Mouse (Mus musculus) monocyte, adult 5-6 weeks (primary cell): ENCODE data around the gene Fbxl5. TPM values are rescaled to one million over a fixed set of nuclear protein-coding genes. Genes with fewer than 3 reads are reported as not detected.

ENCODE experiments used
- ATAC-seq: fragments of 153-309, 156-312 bp; replicated peaks from 2 replicates; pipeline ENCODE4 v1.8.0; 2017; ENCODE audit warnings: mild to moderate bottlenecking; ENCODE audit not compliant: low TSS enrichment, insufficient number of reproducible peaks, severe bottlenecking, poor library complexity, low FRiP score
- total RNA-seq: library from RNA; stranded (forward); fragments of 200-1000, 200-491, 200-594 nt; gene quantifications from 3 replicates; pipeline ENCODE4 v1.2.3, GENCODE M21; 2017

Fbxl5 gene
- total RNA-seq, 1 experiment from 2014 or later = 151 TPM

DNA sequence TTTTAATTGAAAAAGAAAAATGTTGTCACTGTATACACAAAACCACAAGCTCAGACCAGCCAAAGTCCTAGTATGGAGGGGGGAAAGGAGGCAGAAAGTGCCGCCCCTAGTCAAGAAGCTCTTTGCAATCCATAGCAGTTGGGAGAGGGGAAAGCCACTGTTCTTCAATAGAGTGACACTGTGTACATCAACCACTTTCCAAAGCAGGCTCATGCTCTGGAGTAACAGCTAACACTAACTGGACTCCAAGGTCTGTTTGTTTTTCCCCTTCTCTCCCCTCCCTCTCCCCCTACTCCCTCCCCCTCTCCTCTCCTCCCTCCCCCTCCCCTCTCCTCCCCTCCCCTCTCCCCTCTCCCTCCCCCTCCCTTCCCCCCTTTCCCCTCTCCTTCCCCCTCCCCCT lies 20.7 kb downstream of the Fbxl5 start:
- ATAC-seq = no peak

DNA sequence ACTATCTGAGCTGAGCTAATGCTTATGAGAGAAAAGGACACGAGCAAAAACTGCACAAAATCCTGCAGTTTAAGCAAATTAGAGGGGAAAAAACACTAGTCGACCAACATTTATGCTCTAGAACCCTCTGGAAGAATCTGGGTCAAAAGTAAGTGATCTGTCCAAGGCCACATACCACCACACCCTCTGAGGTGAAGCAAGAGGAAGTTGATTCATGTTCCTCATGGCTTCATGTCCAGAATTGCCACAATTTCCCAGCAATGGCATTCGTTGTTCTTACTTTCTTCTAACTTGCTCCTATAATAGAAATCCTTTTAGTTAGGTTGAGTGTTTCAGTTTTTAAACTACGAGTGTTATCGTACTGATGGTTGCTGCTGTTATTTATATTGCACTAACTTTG lies 21.9 kb downstream of the Fbxl5 start:
- ATAC-seq = peak; percentile 84

DNA sequence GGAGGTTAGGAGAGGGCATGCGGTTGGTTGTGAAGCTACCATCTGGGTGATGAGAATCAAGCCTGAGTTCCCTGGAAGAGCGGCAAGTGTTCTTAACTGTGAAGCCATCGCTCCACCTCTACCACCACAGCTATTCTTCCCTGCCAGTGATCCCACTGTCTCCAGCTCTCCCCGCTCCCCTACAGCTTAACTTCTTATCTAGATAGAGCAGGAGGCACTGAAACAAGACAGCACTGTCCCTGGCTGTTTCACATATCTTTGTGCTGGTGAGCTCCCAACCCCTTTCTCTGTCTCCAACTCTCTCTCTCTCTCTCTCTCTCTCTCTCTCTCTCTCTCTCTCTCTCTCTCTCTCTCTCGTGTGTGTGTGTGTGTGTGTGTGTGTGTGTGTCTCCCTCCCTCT lies 29.1 kb downstream of the Fbxl5 start:
- no peak for ATAC-seq

DNA sequence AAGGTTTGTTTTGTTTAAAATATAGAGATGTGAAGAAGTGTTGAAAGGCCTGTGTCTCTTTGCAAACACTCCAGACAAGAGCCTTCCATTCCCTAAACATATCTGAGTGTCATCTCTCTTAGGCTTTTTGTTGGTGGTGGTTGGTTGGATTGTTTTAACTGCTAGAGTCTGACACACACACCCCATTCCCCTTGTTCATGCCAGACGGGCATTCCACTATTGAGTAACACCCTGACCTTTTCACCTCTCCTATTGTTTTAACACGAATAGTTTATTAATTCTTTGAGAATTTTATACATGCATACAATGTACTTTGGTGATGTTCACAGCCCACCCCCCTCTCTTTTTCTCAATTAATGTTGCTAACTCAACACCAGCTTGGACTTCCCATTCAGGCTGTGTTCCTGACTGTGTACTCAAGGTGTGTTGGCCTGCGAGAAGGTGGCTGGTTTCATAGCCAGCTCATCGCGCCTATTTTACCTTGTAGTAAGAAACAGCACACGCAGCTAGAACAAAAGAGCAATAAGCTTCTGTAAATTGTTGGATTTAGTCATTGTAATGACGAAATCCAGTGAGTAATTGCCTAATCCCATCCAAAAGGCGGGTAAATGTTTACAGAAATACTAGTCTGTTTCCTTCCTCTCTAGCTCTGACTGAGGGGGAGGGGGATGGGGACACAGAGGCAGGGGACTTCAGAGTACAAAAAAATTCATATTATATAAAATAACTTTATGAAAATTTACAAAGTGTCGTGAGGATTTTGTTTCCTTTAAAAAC lies 33.3 kb downstream of the Fbxl5 start:
- ATAC-seq = peak; percentile 49

DNA sequence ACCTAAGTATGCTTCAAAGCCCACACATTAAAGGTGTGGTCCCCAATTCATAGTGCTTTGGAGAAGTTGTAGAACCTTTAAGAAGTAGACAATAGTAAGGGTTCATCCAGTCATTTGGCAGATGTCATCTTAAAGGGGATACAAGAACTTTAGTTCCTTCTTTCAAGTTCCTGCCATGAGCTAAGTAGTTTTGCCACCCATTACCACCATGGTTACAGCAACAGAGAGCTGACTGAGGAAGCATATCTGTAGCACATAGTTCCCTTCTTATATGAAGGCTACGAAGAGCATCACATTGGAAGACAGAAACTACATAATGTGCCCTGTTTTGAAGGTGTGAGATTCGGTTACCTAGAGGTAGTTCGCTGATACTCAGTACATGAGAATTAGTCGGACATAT lies 34.8 kb downstream of the Fbxl5 start:
- peak; percentile 74 for ATAC-seq

DNA sequence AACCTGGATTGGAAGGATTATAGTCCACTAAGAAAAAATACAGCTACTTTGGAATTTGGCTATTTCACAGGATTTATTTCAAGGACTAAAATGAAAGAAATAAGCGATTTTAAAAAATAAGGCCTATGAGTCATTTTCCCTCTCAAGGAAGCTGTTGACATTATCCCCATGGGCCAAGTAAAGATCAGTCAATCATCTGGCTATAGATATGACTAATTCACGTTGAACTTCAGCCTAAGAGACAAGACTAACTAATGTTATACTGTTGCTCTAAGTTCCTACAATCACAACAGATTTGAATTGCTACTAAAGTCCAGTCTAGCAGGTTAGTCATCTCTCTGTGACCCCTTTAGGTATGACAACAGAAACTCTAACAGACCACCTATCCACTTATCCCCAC lies 37.4 kb downstream of the Fbxl5 start:
- ATAC-seq = no peak

DNA sequence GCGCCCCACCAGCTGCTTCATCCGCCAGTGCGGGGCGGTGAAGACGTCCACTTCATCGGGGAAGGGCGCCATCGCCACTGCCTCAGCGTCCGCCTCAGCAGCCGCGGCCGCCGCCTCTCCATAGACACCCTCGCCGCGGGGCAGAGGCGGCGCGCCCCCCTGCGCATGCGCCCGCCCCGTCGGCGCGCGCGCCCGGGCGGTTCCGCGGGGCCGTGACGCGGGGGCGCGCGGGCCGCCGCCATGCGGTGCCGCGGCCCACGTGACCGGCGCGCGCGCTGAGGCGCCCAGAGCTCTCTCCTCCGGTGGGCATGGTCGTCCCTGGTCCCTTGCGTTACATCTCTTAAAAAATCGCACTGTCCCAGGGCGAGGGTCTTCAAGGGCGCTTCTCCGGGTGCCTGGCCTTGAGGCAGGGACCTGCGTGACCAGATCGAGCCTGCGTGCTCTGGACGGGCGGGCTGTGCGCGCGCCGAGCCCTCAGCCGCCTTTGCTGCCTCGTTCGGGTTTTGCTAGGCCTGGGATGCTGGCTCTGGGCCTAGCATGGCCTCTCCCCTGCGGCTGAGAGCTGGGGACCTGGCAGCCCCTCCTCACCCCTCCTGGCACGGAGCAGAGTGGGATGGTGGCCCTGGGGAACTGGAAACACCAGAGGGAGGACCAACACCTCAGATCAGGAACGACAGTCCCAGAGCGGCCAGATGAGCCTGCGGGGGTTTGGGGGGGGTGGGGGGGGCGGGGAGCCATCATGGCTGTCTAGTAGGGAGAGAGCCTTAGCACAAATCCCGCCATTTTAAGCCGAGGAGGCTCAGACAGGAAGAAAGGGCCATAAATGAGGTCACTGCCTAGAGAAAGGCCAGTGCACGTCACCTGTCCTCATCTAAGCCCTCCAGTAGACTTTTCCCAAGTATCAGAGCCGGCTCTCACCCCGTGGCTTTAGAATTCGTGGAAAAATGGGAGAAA lies 39.2 kb downstream of the Fbxl5 start:
- ATAC-seq = peak; percentile 38

DNA sequence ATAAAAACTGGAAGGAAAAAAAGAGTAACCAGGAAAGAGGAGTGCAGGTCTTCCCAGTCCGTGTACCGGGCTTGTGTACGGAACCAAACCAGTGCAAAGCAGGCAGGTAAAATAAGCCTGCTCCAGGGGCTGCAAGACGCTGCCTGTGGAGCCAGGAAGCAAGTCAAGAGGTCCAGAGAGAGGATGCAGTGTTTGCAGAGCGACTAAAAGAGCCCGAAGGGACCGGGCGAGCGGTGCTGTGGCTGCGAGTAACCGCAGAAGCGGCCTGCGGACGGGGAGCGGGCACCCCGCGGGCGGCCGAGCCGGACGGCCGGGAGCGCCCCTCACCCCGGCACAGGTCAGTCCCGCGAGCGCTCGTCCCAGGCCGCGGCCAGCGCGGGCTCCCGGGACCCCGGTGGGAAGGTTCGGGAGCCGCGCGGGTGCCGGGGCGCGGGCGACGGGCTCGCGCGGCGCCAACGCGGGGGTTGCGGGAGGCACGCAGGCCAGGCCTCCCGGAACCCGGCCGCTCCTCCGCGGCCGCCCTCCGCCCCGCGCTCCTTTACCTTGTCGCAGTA lies 39.9 kb downstream of the Fbxl5 start:
- no peak for ATAC-seq

DNA sequence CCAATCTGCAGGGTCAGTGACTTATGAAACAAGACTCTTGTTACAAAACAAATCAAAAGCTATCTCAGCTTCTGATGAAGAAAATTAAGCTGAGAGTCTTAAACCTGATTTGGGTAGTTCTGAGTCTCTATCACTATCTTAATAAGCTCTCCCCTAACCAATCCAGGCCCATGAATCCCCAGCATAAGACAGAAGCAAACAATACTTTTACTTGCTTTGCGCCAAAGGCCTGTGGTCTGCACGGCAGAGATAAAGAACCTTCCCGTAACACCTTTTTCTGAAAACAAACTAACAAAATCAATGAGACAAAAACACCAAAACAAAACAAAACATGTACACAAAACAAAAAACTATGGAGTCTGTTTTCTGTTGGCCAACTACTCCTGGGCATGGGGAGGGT lies 42.9 kb downstream of the Fbxl5 start:
- ATAC-seq = no peak

DNA sequence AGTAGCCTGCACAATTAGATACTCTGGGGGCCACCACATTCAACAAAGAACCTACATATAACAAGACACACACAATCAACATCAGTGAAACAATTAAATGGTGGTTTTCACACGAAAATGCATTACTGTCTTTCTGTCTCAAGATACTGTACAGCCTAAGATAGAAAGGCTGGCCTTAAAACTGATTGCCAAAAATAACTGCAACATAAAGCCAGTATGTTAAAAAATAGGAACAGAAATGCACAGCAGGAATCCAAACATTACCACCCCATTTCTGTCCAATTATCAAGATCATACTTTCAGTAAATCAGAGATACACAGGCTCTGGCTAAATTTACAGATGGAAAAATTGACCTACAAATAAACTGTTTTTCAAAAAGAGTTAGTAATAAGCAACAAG lies 44.4 kb downstream of the Fbxl5 start:
- no peak for ATAC-seq

DNA sequence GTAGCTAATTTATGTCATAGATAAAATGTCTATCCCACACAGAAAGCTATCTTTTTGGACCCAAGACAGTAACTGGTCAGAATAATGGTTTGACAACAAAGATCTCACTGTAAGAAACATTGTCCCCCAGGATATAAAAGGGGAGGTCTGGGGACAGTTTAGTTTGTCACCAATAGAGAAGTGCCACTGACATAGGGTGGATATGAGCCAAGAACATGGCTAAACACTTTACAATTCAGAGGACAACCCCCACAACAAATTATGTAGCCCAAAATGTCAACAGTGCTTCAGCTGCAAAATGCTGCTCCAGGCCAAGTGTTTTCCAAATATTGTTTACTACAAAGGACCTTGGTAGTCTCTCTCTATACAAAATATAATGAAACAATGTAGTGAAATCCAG lies 45.0 kb downstream of the Fbxl5 start:
- ATAC-seq = no peak

DNA sequence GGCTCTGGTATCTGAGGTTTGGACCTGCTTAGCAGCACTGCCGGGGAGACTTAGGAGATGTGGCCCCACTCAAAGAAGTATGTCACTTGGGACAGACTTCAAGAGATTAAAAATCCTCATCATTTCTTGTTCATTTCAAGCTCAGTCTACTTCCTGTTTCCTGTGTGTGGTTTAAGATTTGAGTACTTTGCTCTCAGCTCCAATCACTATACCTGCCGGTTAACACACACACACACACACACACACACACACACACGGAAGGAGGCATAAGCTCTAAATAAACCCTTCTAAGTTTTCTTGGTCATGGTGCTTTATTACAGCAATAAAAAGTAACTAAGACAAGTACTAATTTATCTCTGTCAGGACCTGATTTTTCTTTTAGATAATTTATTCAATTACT lies 49.9 kb downstream of the Fbxl5 start:
- 0 out of 2 replicates have a peak, but pooled peaks have one; percentile 43 for ATAC-seq

DNA sequence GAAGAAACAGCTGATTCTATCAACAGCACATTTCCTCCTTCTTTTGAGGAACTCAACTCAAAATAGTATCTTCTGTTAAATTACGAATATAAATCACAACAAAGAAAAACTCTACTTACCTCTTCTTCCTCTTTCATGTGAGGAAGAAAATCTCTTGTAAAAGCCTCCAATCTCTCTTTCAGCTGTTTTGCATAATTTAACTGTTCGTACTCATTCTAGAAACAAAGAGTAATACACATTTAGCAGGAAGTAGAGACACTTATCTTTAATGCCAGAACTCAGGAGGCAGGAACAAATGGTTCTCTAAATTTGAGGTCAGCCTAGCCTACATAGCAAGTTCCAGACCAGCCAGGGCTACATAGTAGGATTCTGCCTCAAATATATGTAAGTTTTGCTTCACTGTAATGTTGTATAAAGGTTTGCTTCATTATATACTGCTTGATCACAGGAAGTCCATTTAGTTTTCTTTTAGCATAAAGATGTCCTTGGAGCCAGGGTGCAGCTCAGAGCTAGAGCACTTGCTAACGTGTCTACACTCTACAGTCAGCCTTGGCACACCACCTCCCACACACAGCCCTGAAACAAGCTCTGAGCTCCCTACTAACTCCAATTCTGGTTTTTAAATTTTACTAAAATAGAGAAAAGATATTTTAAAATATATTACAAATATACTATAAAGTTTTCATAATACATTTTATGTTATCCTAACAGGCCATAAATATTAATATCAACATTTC lies 50.7 kb downstream of the Fbxl5 start:
- peak; percentile 50; the same call in 1 of the 2 replicates for ATAC-seq

DNA sequence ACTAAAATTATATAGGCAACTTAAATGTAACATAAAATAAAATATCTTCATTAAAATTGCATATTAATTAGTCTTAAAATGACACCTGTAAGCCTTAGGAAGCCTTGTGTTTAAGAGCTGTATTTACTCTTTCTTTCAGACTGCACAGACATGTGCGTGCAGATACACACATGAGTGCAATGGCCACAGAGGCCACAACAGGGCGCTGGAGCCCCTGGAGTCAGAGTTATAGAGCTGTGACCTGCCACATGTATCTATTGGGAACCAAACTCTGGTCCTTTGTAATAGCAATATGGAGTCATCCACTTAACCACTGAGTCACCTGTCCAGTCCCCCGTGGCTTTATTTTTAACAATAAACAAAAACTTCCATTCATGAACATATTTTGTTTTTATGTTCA lies 72.3 kb downstream of the Fbxl5 start:
- no peak for ATAC-seq

DNA sequence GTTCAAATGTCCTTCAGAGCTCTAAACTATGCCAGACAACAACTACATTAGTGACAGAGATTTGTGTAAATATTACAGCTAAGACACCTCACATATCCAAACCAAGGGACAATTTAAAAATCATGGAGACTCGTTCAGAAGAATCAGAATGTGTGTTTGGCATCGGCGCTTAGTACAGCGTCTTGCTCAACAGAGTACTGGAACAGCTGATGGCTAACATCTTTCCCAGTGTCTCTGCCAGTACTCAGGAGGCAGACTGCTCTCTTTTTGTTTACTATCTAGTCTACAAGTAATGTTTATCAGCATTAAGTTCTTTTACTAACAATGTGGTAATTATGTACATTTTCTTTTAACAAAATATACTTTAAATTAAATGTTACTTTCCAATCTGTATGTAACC lies 73.4 kb downstream of the Fbxl5 start:
- ATAC-seq = no peak

DNA sequence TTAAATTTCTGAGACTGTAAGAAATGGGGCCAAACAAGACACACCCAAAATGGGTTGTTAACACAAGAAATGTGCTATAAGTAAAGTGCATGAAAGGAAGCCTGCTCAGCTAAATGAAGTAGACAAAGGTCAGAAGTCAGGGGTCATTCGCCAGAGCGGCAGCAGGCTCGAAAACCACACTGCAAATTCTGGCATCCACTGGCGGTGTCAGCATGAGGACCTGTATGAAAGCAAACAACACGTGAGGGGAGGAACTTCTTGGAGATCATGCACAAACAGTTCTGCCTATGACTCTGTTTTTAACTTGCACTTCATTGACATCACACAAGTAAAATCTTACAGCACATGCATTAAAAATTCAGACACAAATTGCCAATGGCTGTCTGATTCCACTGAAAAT lies 76.3 kb downstream of the Fbxl5 start:
- no peak for ATAC-seq

DNA sequence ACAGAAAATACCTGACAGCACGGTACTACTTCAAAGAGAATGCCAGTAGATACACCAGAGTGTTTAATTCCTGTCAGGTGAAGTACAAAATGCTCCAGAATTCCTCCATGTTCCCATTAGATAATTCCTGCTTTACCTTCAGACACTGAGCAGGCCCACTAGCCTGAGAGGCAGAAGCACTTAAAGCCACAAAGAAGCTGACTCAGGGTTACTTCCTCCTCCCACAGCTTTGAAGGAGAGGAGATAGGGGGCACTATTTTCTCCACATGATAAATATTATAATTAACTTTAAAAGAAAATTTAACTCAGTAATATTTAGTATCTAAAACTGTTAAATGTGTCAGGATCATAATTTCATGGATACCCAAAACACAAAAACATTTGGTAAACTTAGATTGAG lies 77.3 kb downstream of the Fbxl5 start:
- no peak for ATAC-seq

DNA sequence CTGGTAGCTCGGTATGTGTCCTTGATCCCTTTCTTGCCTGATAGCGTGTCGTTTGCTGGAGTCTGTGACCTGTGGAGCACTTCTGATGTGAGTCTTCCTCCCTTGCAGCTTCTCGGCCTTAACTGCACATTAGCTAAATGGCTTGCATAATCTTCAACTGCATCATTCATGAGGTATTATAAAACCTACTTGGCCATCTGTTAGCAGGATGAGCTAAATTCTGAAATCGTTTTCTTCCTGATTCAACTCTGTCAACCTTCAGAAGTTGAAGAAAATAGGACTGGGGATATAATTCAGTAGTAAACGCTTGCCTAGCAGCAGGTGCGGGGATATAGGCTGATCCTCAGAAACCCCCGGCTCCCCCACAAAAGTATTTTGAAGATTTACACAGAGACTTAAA lies 89.1 kb downstream of the Fbxl5 start:
- ATAC-seq = no peak
